Mouse (Mus musculus): ENCODE measurements around the gene Gm44511. TPM values are rescaled to one million over a fixed set of nuclear protein-coding genes. Genes with fewer than 3 reads are reported as not detected.
A peak's percentile ranks its signal among the peaks of the same experiment; 100 is the strongest.

The Gm44511 gene
- total RNA-seq (2017) = 1.1 TPM in 1 of 2 replicates, not detected in the other

DNA sequence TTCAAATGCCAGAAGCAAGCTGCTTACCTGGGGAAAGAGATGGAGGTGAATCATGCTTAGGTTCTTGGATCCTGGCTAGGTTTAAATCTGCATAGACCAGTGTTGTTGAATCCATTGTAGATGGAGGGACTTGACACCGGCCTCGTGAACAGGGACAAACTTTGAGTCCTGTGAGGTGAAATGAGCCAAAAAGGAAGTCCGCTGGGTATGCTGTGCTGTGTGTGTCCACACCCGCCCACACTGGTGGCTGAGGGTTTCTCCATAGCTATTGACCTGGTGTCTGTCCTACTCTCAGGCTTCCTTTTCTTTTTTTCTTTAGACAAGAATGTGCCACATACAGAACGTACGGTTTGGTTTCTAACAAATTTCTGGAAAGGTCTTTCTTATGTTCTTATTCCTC, at the start of gene Gm44511, which contains the start of gene Klrb1b:
Gm44511 (minus strand) TSS at position 184 of the 400 bp plus-strand sequence.
Klrb1b (minus strand) TSS at position 200 of the 400 bp plus-strand sequence.
- ATAC-seq (replicated peaks in 1 of 2; ENCODE audit: insufficient read depth in 1 of 2, low FRiP score in 2 of 2, low TSS enrichment in 1 of 2, low read depth in 1 of 2, poor library complexity in 2 of 2, severe bottlenecking in 2 of 2) = no peak

- ATAC-seq (replicated peaks in 1 of 2; ENCODE audit: insufficient read depth in 1 of 2, low FRiP score in 2 of 2, low TSS enrichment in 1 of 2, low read depth in 1 of 2, poor library complexity in 2 of 2, severe bottlenecking in 2 of 2) = no peak
These were observed 45.9 kb upstream of the Gm44511 start for GRCm38 (mm10) chr6:128871910-128872610.

DNA sequence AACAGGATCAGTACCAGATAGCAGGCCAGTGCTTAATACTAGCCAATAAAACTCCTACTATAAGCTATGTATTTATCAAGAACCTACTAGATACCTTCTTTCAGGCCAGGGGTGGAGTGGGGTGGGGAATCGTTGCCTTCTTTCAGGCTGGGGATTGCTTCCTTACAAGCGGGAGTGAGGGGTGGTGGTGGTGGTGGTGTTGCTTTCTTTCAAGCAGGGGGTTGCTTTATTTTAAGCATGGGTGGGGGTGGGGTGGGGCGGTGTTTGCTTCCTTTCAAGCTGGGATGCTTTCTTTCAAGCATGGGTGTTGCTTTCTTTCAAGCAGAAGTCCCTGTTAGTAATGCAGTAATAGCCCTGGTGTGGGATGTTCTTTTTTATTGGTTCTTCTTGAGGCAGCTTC, 42.7 kb upstream of the Gm44511 start:
- no peak for ATAC-seq (replicated peaks in 1 of 2; ENCODE audit: insufficient read depth in 1 of 2, low FRiP score in 2 of 2, low TSS enrichment in 1 of 2, low read depth in 1 of 2, poor library complexity in 2 of 2, severe bottlenecking in 2 of 2)

DNA sequence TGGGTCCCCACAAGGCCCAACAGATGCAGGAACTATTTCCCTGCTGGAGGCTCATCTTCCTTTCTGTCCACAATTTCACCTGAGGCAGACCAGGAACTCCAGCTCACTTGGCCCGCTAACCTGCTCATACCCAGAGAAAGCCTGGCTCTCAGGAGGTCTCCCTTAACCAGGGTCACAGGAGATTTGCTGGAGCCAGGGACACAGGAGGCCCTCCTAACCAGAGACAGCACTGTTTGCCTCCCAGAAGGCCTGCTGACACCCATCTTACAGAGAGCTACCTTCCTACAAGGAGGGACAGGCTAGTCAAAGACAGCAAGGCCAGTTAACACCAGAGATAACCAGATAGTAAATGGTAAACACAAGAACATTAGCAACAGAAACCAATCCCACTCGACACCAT, 31.9 kb upstream of the Gm44511 start:
- ATAC-seq (replicated peaks in 1 of 2; ENCODE audit: insufficient read depth in 1 of 2, low FRiP score in 2 of 2, low TSS enrichment in 1 of 2, low read depth in 1 of 2, poor library complexity in 2 of 2, severe bottlenecking in 2 of 2) = no peak

GRCm38 (mm10) chr6:128856250-128856649, 30.1 kb upstream of the Gm44511 start:
- peak; percentile 88 to 94 for ATAC-seq (replicated peaks in 1 of 2; ENCODE audit: insufficient read depth in 1 of 2, low FRiP score in 2 of 2, low TSS enrichment in 1 of 2, low read depth in 1 of 2, poor library complexity in 2 of 2, severe bottlenecking in 2 of 2)

GRCm38 (mm10) chr6:128855477-128855876, 29.4 kb upstream of the Gm44511 start:
- no peak for ATAC-seq (replicated peaks in 1 of 2; ENCODE audit: insufficient read depth in 1 of 2, low FRiP score in 2 of 2, low TSS enrichment in 1 of 2, low read depth in 1 of 2, poor library complexity in 2 of 2, severe bottlenecking in 2 of 2)

GRCm38 (mm10) chr6:128854895-128855294, 28.8 kb upstream of the Gm44511 start:
- ATAC-seq (replicated peaks in 1 of 2; ENCODE audit: insufficient read depth in 1 of 2, low FRiP score in 2 of 2, low TSS enrichment in 1 of 2, low read depth in 1 of 2, poor library complexity in 2 of 2, severe bottlenecking in 2 of 2) = no peak

- ATAC-seq (replicated peaks in 1 of 2; ENCODE audit: insufficient read depth in 1 of 2, low FRiP score in 2 of 2, low TSS enrichment in 1 of 2, low read depth in 1 of 2, poor library complexity in 2 of 2, severe bottlenecking in 2 of 2) = peak; percentile 29 to 66
These were observed 28.1 kb upstream of the Gm44511 start for GRCm38 (mm10) chr6:128854024-128854820.

GRCm38 (mm10) chr6:128852766-128853165, 26.7 kb upstream of the Gm44511 start:
- no peak for ATAC-seq (replicated peaks in 1 of 2; ENCODE audit: insufficient read depth in 1 of 2, low FRiP score in 2 of 2, low TSS enrichment in 1 of 2, low read depth in 1 of 2, poor library complexity in 2 of 2, severe bottlenecking in 2 of 2)

- no peak for ATAC-seq (replicated peaks in 1 of 2; ENCODE audit: insufficient read depth in 1 of 2, low FRiP score in 2 of 2, low TSS enrichment in 1 of 2, low read depth in 1 of 2, poor library complexity in 2 of 2, severe bottlenecking in 2 of 2)
These were observed 25.0 kb upstream of the Gm44511 start for GRCm38 (mm10) chr6:128851151-128851550.

DNA sequence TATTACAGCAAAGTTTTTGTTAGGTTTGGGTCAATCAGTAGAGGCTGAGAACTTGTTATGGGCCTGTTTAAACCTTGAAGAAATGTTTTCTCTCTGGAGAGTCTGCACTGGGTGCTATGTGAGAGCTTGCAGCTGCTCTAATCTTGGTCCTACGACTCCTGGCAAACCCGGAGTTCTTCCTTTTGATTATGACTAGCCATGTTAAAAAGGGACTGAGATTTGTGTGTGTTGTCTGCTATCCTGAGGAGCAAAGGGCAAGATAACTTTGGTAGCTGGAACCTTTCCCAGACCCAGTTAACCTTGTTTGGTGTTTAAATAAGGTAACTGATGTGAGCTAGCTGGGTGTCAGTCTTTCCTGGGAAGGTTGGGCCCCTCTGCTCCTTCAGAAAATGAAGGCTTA, 24.6 kb upstream of the Gm44511 start:
- no peak for ATAC-seq (replicated peaks in 1 of 2; ENCODE audit: insufficient read depth in 1 of 2, low FRiP score in 2 of 2, low TSS enrichment in 1 of 2, low read depth in 1 of 2, poor library complexity in 2 of 2, severe bottlenecking in 2 of 2)

DNA sequence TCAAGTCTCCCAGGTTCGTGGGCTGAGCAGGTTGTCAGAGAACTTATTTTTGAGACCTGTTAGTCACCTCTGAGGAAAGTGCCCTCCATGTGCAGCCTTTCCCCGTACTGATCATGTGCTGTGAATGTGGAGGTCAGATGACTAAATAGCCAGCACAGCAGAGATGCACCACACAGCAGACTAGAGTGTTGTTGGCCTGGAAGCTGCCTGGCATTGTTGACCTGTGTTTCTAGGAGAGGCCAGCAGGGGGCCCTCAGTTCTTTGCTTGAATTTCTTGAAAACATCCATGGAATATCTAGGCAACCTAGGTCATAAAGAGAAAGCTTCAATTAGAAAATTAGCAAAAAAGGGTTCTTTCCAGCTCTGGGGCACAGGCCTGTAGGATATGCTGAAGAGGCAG, 23.8 kb upstream of the Gm44511 start:
- peak in 1 of 2 experiments; percentile 43; a peak in 1 of 4 replicates for ATAC-seq (replicated peaks in 1 of 2; ENCODE audit: insufficient read depth in 1 of 2, low FRiP score in 2 of 2, low TSS enrichment in 1 of 2, low read depth in 1 of 2, poor library complexity in 2 of 2, severe bottlenecking in 2 of 2)

GRCm38 (mm10) chr6:128847401-128847800, 21.3 kb upstream of the Gm44511 start:
- ATAC-seq (replicated peaks in 1 of 2; ENCODE audit: insufficient read depth in 1 of 2, low FRiP score in 2 of 2, low TSS enrichment in 1 of 2, low read depth in 1 of 2, poor library complexity in 2 of 2, severe bottlenecking in 2 of 2) = no peak

DNA sequence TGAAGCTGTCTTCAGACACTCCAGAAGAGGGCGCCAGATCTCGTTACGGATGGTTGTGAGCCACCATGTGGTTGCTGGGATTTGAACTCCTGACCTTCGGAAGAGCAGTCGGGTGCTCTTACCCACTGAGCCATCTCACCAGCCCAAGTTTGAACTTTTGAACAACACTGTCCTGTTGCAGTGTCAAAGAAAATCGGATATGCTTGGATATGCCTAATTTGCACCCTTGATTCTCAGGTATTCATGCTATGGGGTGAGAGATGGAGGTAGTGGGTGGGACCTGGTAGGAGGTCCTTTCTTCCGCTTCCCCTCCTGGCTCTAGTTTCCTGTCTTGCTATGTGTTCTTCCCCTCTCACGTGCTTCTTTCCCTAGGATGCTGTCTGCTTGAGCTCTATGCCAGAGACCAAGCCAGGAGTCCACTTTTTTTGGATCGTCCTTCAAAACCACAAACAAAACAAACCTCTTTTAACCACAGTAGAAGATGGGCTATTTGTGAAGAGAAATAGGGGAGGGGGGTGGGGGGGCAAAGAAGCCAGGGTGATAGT, 20.0 kb upstream of the Gm44511 start:
- ATAC-seq (replicated peaks in 1 of 2; ENCODE audit: insufficient read depth in 1 of 2, low FRiP score in 2 of 2, low TSS enrichment in 1 of 2, low read depth in 1 of 2, poor library complexity in 2 of 2, severe bottlenecking in 2 of 2) = no peak

DNA sequence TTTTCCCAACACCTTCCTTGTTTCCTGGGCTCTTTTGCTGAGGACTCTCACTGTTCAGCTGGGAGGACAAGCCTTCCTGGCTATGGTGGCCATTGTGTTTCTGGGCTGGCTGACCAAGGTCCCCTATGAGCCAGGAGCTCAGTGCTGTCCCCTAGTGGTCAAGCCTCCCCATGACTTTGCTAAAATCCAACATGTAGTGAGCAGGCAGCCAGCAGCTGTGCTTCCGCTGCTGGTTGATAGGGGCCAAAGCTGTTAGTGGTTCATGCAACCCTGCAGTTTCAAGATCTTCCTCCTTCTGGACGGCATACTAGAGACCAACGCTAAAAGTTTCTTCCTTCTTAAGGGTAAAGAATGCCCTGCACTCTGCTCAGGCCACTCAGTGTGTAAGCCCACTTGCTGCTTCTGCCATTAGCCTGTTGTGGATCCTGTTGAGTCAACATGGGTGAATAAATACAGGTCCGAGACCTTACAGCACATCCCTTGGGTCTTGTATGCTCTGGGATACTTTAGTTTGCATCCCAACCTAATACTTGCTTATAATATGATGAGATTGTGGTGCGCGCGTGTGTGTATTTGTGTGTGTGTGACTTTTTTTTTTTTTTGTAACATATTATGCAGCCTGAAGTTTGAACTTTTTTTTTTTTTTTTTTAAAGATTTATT, 19.3 kb upstream of the Gm44511 start:
- peak; percentile 68 to 72 for ATAC-seq (replicated peaks in 1 of 2; ENCODE audit: insufficient read depth in 1 of 2, low FRiP score in 2 of 2, low TSS enrichment in 1 of 2, low read depth in 1 of 2, poor library complexity in 2 of 2, severe bottlenecking in 2 of 2)

DNA sequence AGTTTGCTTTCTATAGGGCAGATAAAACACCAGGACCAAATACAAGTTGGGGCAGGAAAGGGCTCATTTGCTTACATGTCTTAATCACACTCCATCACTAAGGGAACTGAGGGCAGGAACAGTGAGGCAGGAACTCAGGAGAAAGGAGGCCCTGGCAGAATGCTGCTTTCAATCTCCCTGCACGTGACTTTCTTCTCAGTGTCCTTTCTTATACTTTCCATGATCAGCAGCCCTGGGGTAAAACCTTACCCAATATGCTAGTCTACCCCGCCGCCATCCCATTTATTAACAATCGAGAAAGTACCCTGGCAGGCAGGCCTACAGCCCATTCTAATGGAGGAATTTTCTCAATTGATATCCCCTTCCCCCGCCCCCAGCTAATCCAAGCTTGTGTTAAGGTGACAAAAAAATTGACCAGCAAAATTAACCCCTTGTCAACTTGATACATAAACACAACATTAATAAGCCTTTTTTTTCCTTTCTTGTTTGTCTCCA, 18.5 kb upstream of the Gm44511 start:
- no peak for ATAC-seq (replicated peaks in 1 of 2; ENCODE audit: insufficient read depth in 1 of 2, low FRiP score in 2 of 2, low TSS enrichment in 1 of 2, low read depth in 1 of 2, poor library complexity in 2 of 2, severe bottlenecking in 2 of 2)

DNA sequence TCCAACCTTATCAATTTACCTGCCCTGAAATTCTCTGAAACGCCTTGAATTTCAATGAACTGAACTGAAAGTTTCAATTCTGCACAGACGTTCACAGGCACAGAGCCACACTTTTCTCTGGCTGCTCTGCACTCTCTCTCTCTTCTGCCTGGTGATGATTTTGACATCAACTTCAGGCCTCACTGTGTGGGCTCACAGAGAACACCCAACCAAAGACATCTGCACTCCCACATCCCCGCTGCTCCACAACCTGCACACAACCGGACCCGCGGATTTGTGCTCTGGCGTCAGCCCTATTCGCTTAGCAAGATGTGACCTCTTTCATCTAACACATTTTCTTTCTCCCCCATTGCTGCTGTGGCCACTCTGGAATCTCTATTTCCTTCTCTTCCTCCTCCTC, 18.0 kb upstream of the Gm44511 start:
- no peak for ATAC-seq (replicated peaks in 1 of 2; ENCODE audit: insufficient read depth in 1 of 2, low FRiP score in 2 of 2, low TSS enrichment in 1 of 2, low read depth in 1 of 2, poor library complexity in 2 of 2, severe bottlenecking in 2 of 2)
